Mouse (Mus musculus) kidney, adult 2 months (tissue): ENCODE data around the gene Mapk8. TPM values are rescaled to one million over a fixed set of nuclear protein-coding genes. Genes with fewer than 3 reads are reported as not detected.

Source experiments
- DNase-seq: peaks from one replicate; pipeline ENCODE4 v3.0.0; 2021
- H3K27ac ChIP-seq: fragments of 200-500 bp; 2 replicates; pipeline ENCODE4 v1.5.1; 2012; ENCODE audit warnings: low read depth, low read length, control low read depth, inconsistent platforms; ENCODE audit not compliant: insufficient read depth
- H3K27me3 ChIP-seq: fragments of 200-500 bp; replicated peaks from 2 replicates; pipeline ENCODE4 v1.6.1; 2012; ENCODE audit warnings: mild to moderate bottlenecking, moderate library complexity, low read length, inconsistent platforms; ENCODE audit not compliant: control insufficient read depth, insufficient read depth
- H3K36me3 ChIP-seq: fragments of 200-500 bp; 2 replicates; pipeline ENCODE4 v1.6.1; 2012; ENCODE audit warnings: mild to moderate bottlenecking, moderate library complexity, low read length, inconsistent platforms; ENCODE audit not compliant: control insufficient read depth, insufficient read depth
- H3K4me1 ChIP-seq: fragments of 200-500 bp; 2 replicates; pipeline ENCODE4 v1.6.1; 2011; ENCODE audit warnings: low read length; ENCODE audit not compliant: control insufficient read depth, insufficient read depth
- H3K4me3 ChIP-seq: fragments of 200-500 bp; 2 replicates; pipeline ENCODE4 v1.5.1; 2011; ENCODE audit warnings: mild to moderate bottlenecking, low read depth, low read length, control low read depth; ENCODE audit not compliant: insufficient read depth
- CTCF ChIP-seq: fragments of 200-500 bp; conservative IDR thresholded peaks from 2 replicates; pipeline ENCODE4 v1.5.1; 2011; ENCODE audit warnings: low read depth, mild to moderate bottlenecking, control low read depth, low read length, moderate library complexity, mixed read lengths; ENCODE audit not compliant: insufficient read depth, insufficient read length
- POLR2A ChIP-seq: fragments of 200-500 bp; IDR thresholded peaks from one replicate; pipeline ENCODE4 v1.6.1; 2011; ENCODE audit warnings: low read depth, low read length, control low read depth
- WGBS: fragments of 180-500 bp; shearing (Covaris S2); methylation state at CpG from one replicate; pipeline ENCODE4 v1.1.7; 2018; 5-methylcytosine and 5-hydroxymethylcytosine counted together
- polyA plus RNA-seq: library from polyadenylated mRNA; depleted of rRNA; stranded (reverse); fragments of >200 nt; gene quantifications from 2 replicates; pipeline ENCODE4 v1.2.3, GENCODE M21; 2012; rRNA removed

Mapk8 gene
- polyA plus RNA-seq, 1 experiment, result 9.5 TPM

DNA sequence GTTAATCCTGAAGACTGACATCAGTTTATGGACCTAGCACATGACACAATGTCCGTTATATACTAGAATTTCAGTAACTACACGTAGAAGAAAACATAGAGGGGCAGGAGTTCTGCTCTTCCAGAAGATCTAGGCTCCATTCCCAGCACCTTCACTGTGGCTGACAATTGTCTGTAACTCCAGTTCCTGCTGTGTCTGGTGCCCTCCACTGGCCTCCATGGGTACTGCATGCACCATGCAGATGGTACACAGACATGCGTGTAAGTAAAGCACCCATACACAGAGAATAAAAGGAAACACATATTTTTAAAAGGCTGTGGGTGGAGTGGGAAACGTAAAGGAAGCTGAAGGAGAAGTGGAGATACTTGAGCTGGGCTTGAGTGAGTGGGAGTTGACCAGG lies 113.1 kb downstream of the Mapk8 start:
- Histone ChIP-seq H3K4me3 (no peak overlapping the region), H3K36me3 (no peaks in the 10 kb centered on the region), H3K27me3 (no peaks in the 10 kb centered on the region), H3K4me1 (no peaks in the 10 kb centered on the region), H3K27ac (no peak overlapping the region)
- TF ChIP-seq CTCF, result peak; percentile 72
- TF ChIP-seq POLR2A, result no peak
- DNase-seq, result no peak
- WGBS, result 85% methylated on average over 4 of the region's 4 CpGs

DNA sequence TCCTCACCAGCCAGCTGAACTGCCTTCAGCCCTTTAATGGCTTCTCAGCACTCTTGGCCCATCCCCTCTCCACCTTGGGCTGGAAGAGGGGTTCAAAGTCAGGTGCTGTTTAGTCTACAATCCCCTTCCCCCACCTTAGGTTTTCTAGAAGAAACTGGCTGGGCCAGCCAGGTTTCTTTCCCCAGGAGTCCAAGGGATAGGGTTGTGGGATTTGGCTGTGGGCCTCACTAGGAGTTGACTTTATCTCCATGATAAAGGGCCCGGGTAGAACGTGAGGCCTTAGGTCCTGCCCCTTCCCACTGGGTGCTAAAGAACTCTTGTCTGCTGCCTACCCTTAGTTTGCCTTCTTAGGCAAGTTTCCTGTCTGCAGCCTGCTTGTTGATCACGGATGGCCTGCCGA lies 115.3 kb downstream of the Mapk8 start:
- Histone ChIP-seq H3K4me1 (no peaks in the 10 kb centered on the region), H3K27me3 (no peaks in the 10 kb centered on the region), H3K4me3 (no peak overlapping the region), H3K27ac (no peak overlapping the region), H3K36me3 (no peaks in the 10 kb centered on the region)
- 74% methylated on average over 4 of the region's 4 CpGs for WGBS
- DNase-seq, result no peak
- no peak for TF ChIP-seq POLR2A
- TF ChIP-seq CTCF, result no peak

DNA sequence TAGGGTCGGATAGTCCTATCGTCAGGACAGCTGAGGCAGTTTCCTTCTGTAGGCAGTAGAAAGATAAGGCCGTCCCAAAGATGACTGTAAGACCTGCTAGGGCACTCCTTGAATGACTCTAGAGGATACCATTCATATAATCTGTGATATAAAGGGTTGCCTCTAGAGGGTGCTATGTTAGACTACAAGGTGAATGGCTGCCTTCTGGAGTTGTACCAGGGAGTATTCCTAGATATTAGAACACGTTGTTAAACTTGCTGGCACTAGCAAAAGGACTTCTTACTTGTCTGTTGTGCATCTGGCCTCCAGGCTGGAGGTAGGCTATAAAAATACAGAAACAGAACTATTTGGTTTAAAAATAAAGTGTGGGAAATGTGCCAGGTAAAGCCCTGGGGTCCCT lies 116.0 kb downstream of the Mapk8 start:
- no peak overlapping the region for H3K27ac ChIP-seq
- no peaks in the 10 kb centered on the region for H3K4me1 ChIP-seq
- H3K4me3 ChIP-seq, result no peak overlapping the region
- H3K27me3 ChIP-seq, result no peaks in the 10 kb centered on the region
- DNase-seq, result no peak
- TF ChIP-seq CTCF (no peak), POLR2A (no peak)
- H3K36me3 ChIP-seq, result no peaks in the 10 kb centered on the region
- WGBS, result 72% methylated on average over 4 of the region's 4 CpGs

DNA sequence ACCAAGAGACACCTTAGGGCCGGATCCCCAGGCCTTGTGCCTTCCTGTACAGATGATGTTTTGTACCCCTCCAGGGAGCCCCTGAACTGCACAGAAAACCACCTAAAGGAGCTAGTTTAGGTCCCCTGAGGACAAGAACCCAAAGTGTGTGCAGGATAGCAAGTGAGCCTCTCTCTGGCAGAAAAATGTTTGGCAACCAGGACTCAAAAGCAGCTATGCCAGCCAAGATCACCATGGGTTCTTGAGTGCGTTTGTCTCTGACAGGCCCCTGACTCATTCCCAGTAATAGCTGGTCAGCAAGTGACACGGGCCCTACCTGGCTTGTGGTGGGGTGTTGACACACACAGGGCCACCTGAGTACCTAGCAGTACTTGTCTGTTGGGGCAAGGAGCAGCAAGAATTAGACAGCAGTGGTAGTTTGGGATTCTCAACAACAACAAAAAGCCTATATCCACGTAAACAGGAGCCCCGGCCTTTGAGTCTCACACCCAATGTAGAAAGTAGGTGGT lies 117.6 kb downstream of the Mapk8 start:
- TF ChIP-seq POLR2A (no peak), CTCF (no peak)
- 92% methylated on average over 5 of the region's 5 CpGs for WGBS
- Histone ChIP-seq H3K4me3 (no peak overlapping the region), H3K27ac (no peak overlapping the region), H3K36me3 (no peaks in the 10 kb centered on the region), H3K4me1 (no peaks in the 10 kb centered on the region), H3K27me3 (no peaks in the 10 kb centered on the region)
- no peak for DNase-seq

DNA sequence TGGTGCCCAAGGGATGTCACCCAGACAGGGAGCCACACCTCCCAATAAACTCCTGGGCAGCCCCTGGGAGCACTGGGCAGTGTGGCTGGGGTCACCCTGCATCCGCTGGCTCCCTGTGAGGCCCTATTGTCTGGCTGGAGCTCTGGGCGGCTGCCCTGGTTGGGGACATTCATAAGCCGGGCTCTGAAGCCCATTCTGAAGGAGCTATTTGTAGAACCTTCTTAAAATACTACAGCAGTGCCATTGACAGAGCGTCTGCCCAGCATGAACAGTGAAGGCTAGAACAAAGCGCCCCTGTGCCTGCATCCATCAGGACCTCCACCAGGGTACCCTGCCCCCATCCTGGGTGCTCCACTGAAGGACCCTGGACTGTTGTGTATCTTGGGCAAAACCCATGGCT lies 118.6 kb downstream of the Mapk8 start:
- Histone ChIP-seq H3K4me3 (no peak overlapping the region), H3K4me1 (no peaks in the 10 kb centered on the region), H3K27me3 (no peaks in the 10 kb centered on the region), H3K36me3 (no peaks in the 10 kb centered on the region), H3K27ac (no peak overlapping the region)
- 79% methylated on average over 5 of the region's 5 CpGs for WGBS
- no peak for TF ChIP-seq CTCF
- no peak for TF ChIP-seq POLR2A
- no peak for DNase-seq

Other genes starting within 250 kb of the Mapk8 start
- 9.0 and 15.7 TPM in 2 replicates for gene Arhgap22, start 233.1 kb downstream of the Mapk8 start, polyA plus RNA-seq
- 0.16 TPM in 1 of 2 replicates, not detected in the other for gene Frmpd2, start 24.5 kb upstream of the Mapk8 start, polyA plus RNA-seq
- gene Ptpn20, start 142.0 kb upstream of the Mapk8 start, polyA plus RNA-seq, result not detected in 2 replicates